Mouse (Mus musculus) C2C12 (cell line): ENCODE data around the gene Pkn3.
A peak's percentile ranks its signal among the peaks of the same experiment; 100 is the strongest.

ENCODE experiments used
- CTCF ChIP-seq: IDR thresholded peaks from one replicate; pipeline ENCODE4 v1.5.1; 2011; ENCODE audit not compliant: control insufficient read depth, insufficient read depth, insufficient read length
- MYOG ChIP-seq: IDR thresholded peaks from one replicate; pipeline ENCODE4 v1.6.1; 2011; ENCODE audit not compliant: control insufficient read depth, insufficient read length; ENCODE audit errors: extremely low read depth
- USF1 ChIP-seq: IDR thresholded peaks from one replicate; pipeline ENCODE4 v1.6.1; 2011; ENCODE audit warnings: low read depth, mild to moderate bottlenecking, control low read depth, moderate library complexity

DNA sequence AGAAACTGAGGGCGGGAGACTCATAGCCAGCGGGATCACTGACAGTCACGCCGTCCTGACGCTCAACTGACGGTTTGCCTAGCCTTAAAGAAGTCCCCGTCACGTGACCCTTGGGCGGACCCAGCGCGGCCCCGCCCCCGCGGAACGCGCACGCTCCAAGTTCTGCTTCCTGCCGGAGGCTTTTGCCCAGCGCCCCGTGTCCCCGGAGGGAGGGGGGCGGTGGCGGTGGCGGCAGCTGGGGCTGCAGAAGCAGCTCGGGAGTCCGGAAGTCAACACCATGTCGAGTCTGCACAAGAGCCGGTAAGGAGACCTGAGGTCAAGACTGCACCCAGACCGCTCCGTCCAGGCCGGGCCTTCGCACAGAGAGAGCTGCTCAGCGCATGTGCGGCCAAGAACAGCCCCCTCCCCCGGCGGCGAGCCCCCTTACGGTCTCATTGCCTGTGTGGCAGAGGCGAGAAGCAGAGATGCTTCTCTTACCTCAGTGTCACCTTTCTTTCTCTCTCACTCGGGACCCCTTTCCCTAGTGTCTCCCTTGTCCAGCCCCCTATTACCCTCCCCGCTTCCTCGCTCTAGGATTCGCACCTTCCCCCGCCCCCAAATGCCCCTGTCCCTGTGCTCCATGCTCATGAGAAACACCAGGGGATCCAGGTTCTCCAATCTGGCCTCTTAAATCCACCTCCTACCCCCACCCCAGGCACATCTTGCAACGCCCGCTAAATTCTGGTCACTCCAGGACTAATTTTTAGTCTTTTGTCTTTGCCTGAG lies 56.3 kb downstream of the Pkn3 start, which contains the start of gene Tbc1d13:
- no peak for TF ChIP-seq CTCF
- peak; percentile 100 for TF ChIP-seq USF1
- no peak for TF ChIP-seq MYOG
